Mouse (Mus musculus) heart, embryonic 11.5 days (tissue): ENCODE results near the gene Rpl10a. TPM values are rescaled to one million over a fixed set of nuclear protein-coding genes. Genes with fewer than 3 reads are reported as not detected.
A peak's percentile ranks its signal among the peaks of the same experiment; 100 is the strongest.

Experiments
- ATAC-seq: fragments of 200-750 bp; cut with Nextera tagmentation; replicated peaks from 2 replicates; pipeline ENCODE4 v1.8.0; 2017; ENCODE audit warnings: moderate library complexity; ENCODE audit not compliant: insufficient number of reproducible peaks, low FRiP score, low TSS enrichment
- H3K27ac ChIP-seq: fragments of 300-500 bp; sonication (generic); 2 replicates; pipeline ENCODE4 v1.5.1; 2014; ENCODE audit warnings: mild to moderate bottlenecking, low read depth, low read length
- H3K27me3 ChIP-seq: fragments of 300-500 bp; sonication (generic); 2 replicates; pipeline ENCODE4 v1.6.1; 2014; ENCODE audit warnings: mild to moderate bottlenecking, low read length, mixed read lengths; ENCODE audit not compliant: control insufficient read depth, insufficient read depth
- H3K36me3 ChIP-seq: fragments of 300-500 bp; sonication (generic); 2 replicates; pipeline ENCODE4 v1.6.1; 2014; ENCODE audit warnings: mild to moderate bottlenecking, low read length, moderate library complexity, mixed read lengths; ENCODE audit not compliant: control insufficient read depth, insufficient read depth
- H3K4me1 ChIP-seq: fragments of 300-500 bp; sonication (generic); 2 replicates; pipeline ENCODE4 v1.6.1; 2014; ENCODE audit warnings: low read length; ENCODE audit not compliant: control insufficient read depth, insufficient read depth
- H3K4me2 ChIP-seq: fragments of 300-500 bp; sonication (generic); 2 replicates; pipeline ENCODE4 v1.6.1; 2014; ENCODE audit warnings: mild to moderate bottlenecking, moderate library complexity
- H3K4me3 ChIP-seq: fragments of 300-500 bp; sonication (generic); 2 replicates; pipeline ENCODE4 v1.5.1; 2014; ENCODE audit warnings: low read depth, low read length
- H3K9ac ChIP-seq: fragments of 300-500 bp; sonication (generic); 2 replicates; pipeline ENCODE4 v1.6.1; 2014; ENCODE audit warnings: mild to moderate bottlenecking, low read depth, low read length, moderate library complexity
- H3K9me3 ChIP-seq: fragments of 300-500 bp; sonication (generic); replicated peaks from 2 replicates; pipeline ENCODE4 v1.6.1; 2016; ENCODE audit warnings: low read length; ENCODE audit not compliant: control insufficient read depth
- WGBS: fragments of 180-500 bp; shearing (Covaris S2); extraction: QIAGEN DNeasy Blood & Tissue Kit; methylation state at CpG from one replicate; pipeline ENCODE4 v1.1.7; 2014; ENCODE audit not compliant: insufficient replicate concordance; 5-methylcytosine and 5-hydroxymethylcytosine counted together
- polyA plus RNA-seq: library from polyadenylated mRNA; unstranded; fragments of >200 nt; fragmentation: Nextera tagmentation; extraction: Ambion mirVana; gene quantifications from 2 replicates; pipeline ENCODE4 v1.2.1, GENCODE M21; 2014

Rpl10a gene
- polyA plus RNA-seq, 1 experiment from 2014 or later = 446 TPM

GRCm38 (mm10) chr17:28286964-28287363 lies 41.3 kb upstream of the Rpl10a start:
- no peak for ATAC-seq
- Histone ChIP-seq H3K4me1 (peaks cover 14% of the 10 kb centered on the region), H3K4me2 (no peak overlapping the region), H3K9me3 (no peaks in the 10 kb centered on the region), H3K27me3 (no peaks in the 10 kb centered on the region), H3K4me3 (no peak overlapping the region), H3K27ac (no peak overlapping the region), H3K9ac (no peak overlapping the region), H3K36me3 (no peaks in the 10 kb centered on the region; the same call in 1 of the 2 replicates)
- 50% methylated on average over 5 of the region's 5 CpGs for WGBS

- Histone ChIP-seq H3K36me3 (no peaks in the 10 kb centered on the region; the same call in 1 of the 2 replicates), H3K4me2 (no peak overlapping the region), H3K27me3 (no peaks in the 10 kb centered on the region), H3K27ac (no peak overlapping the region), H3K9ac (no peak overlapping the region), H3K9me3 (no peaks in the 10 kb centered on the region), H3K4me3 (no peak overlapping the region), H3K4me1 (peaks cover 14% of the 10 kb centered on the region)
- no peak; the same call in 1 of the 2 replicates for ATAC-seq
- WGBS = 49% methylated on average over 8 of the region's 8 CpGs
Measured at GRCm38 (mm10) chr17:28287578-28287977, 40.7 kb upstream of the Rpl10a start.

- WGBS = 61% methylated on average over 5 of the region's 5 CpGs
- ATAC-seq = no peak
- H3K27me3 ChIP-seq = no peaks in the 10 kb centered on the region
- H3K4me3 ChIP-seq = no peak overlapping the region
- no peaks in the 10 kb centered on the region; the same call in 1 of the 2 replicates for H3K36me3 ChIP-seq
- H3K4me2 ChIP-seq = no peak overlapping the region
- peaks cover 14% of the 10 kb centered on the region for H3K4me1 ChIP-seq
- H3K9me3 ChIP-seq = no peaks in the 10 kb centered on the region
- no peak overlapping the region for H3K9ac ChIP-seq
- no peak overlapping the region for H3K27ac ChIP-seq
Measured at GRCm38 (mm10) chr17:28287980-28288379, 40.3 kb upstream of the Rpl10a start.

GRCm38 (mm10) chr17:28290262-28290661 lies 38.0 kb upstream of the Rpl10a start:
- H3K4me1 ChIP-seq = peaks cover 14% of the 10 kb centered on the region
- H3K36me3 ChIP-seq = no peaks in the 10 kb centered on the region; the same call in 1 of the 2 replicates
- no peaks in the 10 kb centered on the region for H3K9me3 ChIP-seq
- H3K4me2 ChIP-seq = no peak overlapping the region
- H3K9ac ChIP-seq = no peak overlapping the region
- no peak for ATAC-seq
- WGBS = 83% methylated on average over 3 of the region's 3 CpGs
- no peak overlapping the region for H3K27ac ChIP-seq
- no peaks in the 10 kb centered on the region for H3K27me3 ChIP-seq
- no peak overlapping the region for H3K4me3 ChIP-seq

GRCm38 (mm10) chr17:28290671-28291070 lies 37.6 kb upstream of the Rpl10a start:
- Histone ChIP-seq H3K4me3 (no peak overlapping the region), H3K9ac (no peak overlapping the region), H3K36me3 (no peaks in the 10 kb centered on the region; the same call in 1 of the 2 replicates), H3K27ac (no peak overlapping the region), H3K9me3 (no peaks in the 10 kb centered on the region), H3K4me1 (peaks cover 13% of the 10 kb centered on the region), H3K4me2 (no peak overlapping the region), H3K27me3 (no peaks in the 10 kb centered on the region)
- WGBS = 75% methylated on average over 11 of the region's 11 CpGs
- no peak for ATAC-seq

GRCm38 (mm10) chr17:28291346-28291745 lies 36.9 kb upstream of the Rpl10a start:
- Histone ChIP-seq H3K9ac (no peak overlapping the region), H3K27me3 (no peaks in the 10 kb centered on the region), H3K36me3 (no peaks in the 10 kb centered on the region; the same call in 1 of the 2 replicates), H3K27ac (no peak overlapping the region), H3K4me3 (no peak overlapping the region), H3K4me2 (no peak overlapping the region), H3K9me3 (no peaks in the 10 kb centered on the region), H3K4me1 (peaks cover 12% of the 10 kb centered on the region)
- 73% methylated on average over 7 of the region's 7 CpGs for WGBS
- ATAC-seq = no peak

- Histone ChIP-seq H3K4me3 (no peak overlapping the region), H3K27ac (no peak overlapping the region), H3K4me2 (no peak overlapping the region), H3K4me1 (no peaks in the 10 kb centered on the region), H3K27me3 (no peaks in the 10 kb centered on the region), H3K36me3 (no peaks in the 10 kb centered on the region), H3K9me3 (no peaks in the 10 kb centered on the region), H3K9ac (no peak overlapping the region)
- ATAC-seq = no peak
- 73% methylated on average over 4 of the region's 4 CpGs for WGBS
Measured at GRCm38 (mm10) chr17:28293716-28294115, 34.6 kb upstream of the Rpl10a start.

- Histone ChIP-seq H3K36me3 (no peaks in the 10 kb centered on the region), H3K9ac (peak overlapping the region; percentile 16; the same call in 1 of the 2 replicates), H3K4me1 (peaks cover 4% of the 10 kb centered on the region; the same call in 1 of the 2 replicates), H3K4me2 (no peak overlapping the region), H3K9me3 (no peaks in the 10 kb centered on the region), H3K4me3 (no peak overlapping the region), H3K27me3 (no peaks in the 10 kb centered on the region), H3K27ac (no peak overlapping the region)
- WGBS = 72% methylated on average over 17 of the region's 17 CpGs
- ATAC-seq = no peak
Measured at GRCm38 (mm10) chr17:28294449-28295333, 33.6 kb upstream of the Rpl10a start.
